Mouse (Mus musculus) megakaryocyte progenitor cell, adult 5-6 weeks (primary cell): ENCODE measurements around the gene Sepsecs. TPM values are rescaled to one million over a fixed set of nuclear protein-coding genes. Genes with fewer than 3 reads are reported as not detected.

ENCODE experiments used
- ATAC-seq: replicated peaks from 2 replicates; pipeline ENCODE4 v1.8.0; 2016; ENCODE audit warnings: mild to moderate bottlenecking, moderate TSS enrichment, inconsistent platforms; ENCODE audit not compliant: poor library complexity
- total RNA-seq, 2 experiments: library from RNA; stranded (forward) in 1 of 2; stranded (reverse) in 1 of 2; fragments of 157-497, 149-512 nt in 1 of 2; fragments of 200-1000 nt in 1 of 2; gene quantifications; 2 replicates each; pipeline versions ENCODE4 v1.2.3 to v1.2.4; 2015 to 2017

Gene Sepsecs
- total RNA-seq, 2 experiments from 2014 or later, result 13.2 to 16.7 TPM

GRCm38 (mm10) chr5:52652086-52652485, 17.4 kb downstream of the Sepsecs start:
- no peak for ATAC-seq

DNA sequence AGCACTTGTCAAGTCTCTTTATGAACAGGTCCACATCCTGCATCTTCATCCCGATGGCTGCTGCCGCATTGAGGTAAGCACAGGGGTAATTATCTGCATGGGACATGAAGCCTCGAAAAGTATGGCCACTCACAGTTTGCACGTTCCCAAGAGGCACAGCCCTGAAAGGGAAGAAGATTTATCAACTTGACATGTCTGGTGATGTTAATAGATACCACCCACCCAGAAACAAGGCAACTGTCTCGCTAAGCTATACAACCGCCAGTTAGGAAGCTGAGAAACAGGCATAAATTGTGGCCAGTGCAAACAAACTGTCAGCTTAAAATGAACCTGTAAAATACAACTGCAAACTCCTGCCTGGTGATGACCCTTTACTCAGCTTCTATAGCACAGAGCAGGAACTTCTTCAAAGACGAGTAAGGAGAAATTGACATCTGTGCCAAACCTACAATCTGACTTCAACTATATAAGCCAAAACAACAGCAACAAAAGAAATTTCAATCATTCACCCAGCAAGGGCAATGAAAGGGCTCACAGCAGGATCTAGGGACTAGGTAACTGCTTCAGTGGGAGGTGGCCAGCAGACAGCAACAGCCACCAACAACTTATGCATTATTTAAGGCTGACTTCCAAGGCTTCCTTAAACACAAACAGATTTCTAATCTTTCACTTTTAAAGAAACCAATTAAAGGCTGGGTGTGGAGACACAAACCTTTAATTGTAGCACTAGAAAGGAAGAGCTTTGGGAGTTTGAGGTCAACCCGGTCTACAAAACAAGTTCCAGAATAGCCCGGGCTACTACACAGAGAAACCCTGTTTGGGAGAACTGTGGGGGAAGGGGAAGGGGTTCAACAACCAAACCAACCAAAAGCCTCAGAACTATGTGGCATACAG, 25.3 kb downstream of the Sepsecs start:
- ATAC-seq, result no peak

GRCm38 (mm10) chr5:52641736-52642135, 27.8 kb downstream of the Sepsecs start:
- ATAC-seq, result 0 out of 2 replicates have a peak, but pooled peaks have one; percentile 26

DNA sequence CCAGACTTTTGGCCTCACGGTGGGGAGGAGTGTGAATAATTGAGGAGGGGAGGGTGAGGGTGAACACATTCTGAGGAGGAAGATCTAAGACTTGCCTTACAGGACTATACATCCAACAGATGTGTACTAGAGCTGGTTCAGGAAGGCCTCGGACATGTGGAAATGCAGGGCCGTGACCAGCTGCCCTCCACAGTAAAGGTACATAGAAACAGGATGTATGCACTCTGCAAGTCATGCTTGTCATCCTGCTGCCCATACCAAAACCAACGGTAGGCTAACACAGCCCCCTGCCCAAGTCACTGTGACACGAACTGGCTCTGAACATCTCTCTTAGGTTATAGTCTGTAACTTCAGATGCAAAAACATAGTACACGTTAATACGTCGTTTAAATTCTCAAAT, 30.6 kb downstream of the Sepsecs start:
- no peak for ATAC-seq

- no peak for ATAC-seq
Measured at GRCm38 (mm10) chr5:52638006-52638405, 31.5 kb downstream of the Sepsecs start.

- no peak for ATAC-seq
Measured at GRCm38 (mm10) chr5:52636923-52637322, 32.6 kb downstream of the Sepsecs start.

- ATAC-seq, result no peak
Measured at GRCm38 (mm10) chr5:52636025-52636755, 33.3 kb downstream of the Sepsecs start.

- ATAC-seq, result peak; percentile 86
Measured at GRCm38 (mm10) chr5:52634017-52634416, 35.5 kb downstream of the Sepsecs start.

- no peak for ATAC-seq
Measured at GRCm38 (mm10) chr5:52630541-52630940, 39.0 kb downstream of the Sepsecs start.

GRCm38 (mm10) chr5:52629214-52629613, 40.3 kb downstream of the Sepsecs start:
- ATAC-seq, result no peak

DNA sequence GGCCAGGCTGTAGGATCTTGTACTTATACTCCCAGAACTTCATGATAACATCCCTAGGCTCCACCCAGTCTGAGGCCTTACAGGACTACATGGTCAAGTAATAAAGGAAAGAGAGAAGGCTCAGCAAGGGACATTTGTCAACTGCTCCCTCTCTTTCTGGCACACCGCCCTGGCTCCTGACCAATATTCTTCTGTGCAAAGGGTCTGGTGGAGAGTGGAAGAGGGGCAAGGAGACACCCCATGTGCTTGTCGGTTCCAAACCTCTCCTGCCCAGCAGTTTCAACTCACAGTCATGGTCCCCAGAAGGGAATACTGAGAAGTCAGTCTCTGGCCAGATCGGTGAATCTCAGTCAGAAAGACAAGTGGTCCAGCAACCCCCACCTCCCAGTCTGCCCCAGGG, 40.7 kb downstream of the Sepsecs start:
- ATAC-seq, result no peak

GRCm38 (mm10) chr5:52627713-52628112, 41.8 kb downstream of the Sepsecs start:
- no peak for ATAC-seq

DNA sequence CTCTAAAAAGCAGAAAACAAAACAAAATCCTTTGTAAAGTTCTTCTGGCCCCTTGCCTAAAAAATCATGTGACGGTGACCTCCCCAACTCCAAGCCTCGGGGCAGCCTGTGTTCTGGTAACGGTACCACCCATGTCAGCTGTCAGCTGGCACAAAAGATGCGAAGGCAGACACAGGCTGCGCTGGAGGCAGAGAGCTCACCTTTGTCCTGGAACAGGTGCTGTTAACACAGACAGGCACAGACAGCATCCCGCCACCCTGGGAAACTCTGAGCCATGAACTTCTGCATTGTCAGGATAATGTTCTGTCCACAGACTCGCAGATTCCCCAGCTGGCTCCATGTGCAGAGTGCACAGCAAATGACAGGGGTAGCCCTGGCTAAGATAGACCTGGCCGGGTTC, 43.4 kb downstream of the Sepsecs start:
- ATAC-seq, result no peak

GRCm38 (mm10) chr5:52624956-52625355, 44.6 kb downstream of the Sepsecs start:
- no peak for ATAC-seq

- ATAC-seq, result no peak
Measured at GRCm38 (mm10) chr5:52623099-52623498, 46.4 kb downstream of the Sepsecs start.

DNA sequence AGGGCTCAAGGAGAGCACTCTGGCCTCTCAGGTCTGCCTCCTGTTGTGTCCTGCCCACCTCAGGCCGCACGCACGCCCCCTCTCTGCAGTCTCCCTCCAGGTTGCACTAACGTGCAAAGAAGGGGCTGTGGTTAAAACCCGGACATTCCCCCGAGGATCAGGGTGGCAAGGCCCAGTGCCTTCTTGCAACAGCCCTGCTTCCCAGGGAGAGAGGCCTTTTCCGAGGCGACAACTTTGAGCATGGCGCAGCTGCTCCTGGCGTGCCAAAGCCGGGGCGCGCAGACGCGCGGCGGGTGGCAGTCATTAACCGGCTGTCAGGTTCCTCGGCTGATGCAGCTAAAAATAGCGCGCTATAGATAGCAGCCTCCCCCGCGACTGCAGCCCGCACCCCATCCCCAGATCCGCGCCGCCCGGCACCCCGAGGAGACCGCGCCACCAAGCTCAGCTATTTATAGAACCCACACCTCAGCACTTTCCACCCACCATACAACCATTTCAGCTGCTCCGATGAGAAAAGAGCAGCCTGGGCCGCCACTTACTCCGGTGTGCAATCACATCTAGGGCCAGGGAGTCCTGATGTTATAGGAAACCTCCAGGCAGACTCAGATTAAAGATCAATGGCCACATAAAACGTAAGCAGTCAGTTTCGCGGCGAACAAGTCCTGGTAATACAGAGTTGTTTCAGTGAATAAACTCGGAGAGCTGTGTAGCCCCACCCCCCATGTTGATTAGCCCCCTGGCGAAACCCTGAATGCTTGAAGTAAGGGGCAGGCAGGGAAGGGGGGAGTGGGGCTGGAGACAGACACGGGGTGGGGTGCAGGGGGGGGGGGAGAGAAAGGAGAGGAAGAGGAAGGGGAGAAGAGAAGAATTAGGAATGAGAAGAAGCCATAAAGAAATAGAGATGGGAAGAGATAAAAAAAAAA, 50.9 kb downstream of the Sepsecs start:
- peak; percentile 62 for ATAC-seq

GRCm38 (mm10) chr5:52617711-52618347, 51.7 kb downstream of the Sepsecs start:
- ATAC-seq, result no peak

DNA sequence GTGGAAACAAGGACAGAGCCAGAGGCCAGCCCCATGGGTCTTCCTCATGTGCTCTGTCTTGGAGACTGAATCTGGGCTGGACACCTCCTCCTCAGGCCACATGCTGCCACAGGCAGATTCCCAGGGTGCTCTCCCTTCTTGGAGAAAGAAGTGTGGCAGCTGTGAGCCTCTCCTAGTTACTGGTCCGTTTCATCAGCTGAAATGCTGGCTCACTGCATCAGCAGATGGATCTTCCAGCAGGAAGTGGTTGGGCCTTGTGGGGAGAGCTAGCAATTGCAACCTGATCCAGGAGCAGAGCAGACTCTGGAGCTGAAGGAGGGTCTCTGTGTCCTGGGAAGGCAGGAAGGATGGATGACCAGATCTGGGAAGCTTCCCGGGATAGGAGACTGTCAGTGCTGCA, 53.0 kb downstream of the Sepsecs start:
- ATAC-seq, result peak; percentile 50; the same call in 1 of the 2 replicates

- no peak for ATAC-seq
Measured at GRCm38 (mm10) chr5:52615421-52615820, 54.1 kb downstream of the Sepsecs start.

- no peak for ATAC-seq
Measured at GRCm38 (mm10) chr5:52614686-52615085, 54.8 kb downstream of the Sepsecs start.
